Comparison of ENCODE assay signal across 17 mouse cellular contexts in genomic region chr10:77504143-77504542, GRCm38 (mm10). TPM values are rescaled to one million over a fixed set of nuclear protein-coding genes. Genes with fewer than 3 reads are reported as not detected.
DNase-seq lines count a peak whose midpoint lies in the region; ATAC-seq lines count a peak whose summit lies in the region.
"Had no signal": no experiment of that assay in that cellular context is flagged by ENCODE, and none has a peak within 500 bp of the region (broad histone marks: within the 10 kb centered on the region; RNA-seq: fewer than 3 reads in every experiment).

No protein-coding gene starts in this region.

- H3K4me3 ChIP-seq in kidney, embryonic 15.5 days (replicated peaks): no peak overlapping the region
- H3K4me3 ChIP-seq in lung, embryonic 16.5 days (ENCODE audit: low read length): no peak overlapping the region
- H3K4me3 ChIP-seq: embryonic facial prominence, embryonic 12.5 days; forebrain, embryonic 15.5 days; gastrocnemius, adult 2 months; heart, embryonic 15.5 days; liver, embryonic 12.5 days; myocyte; neural tube, embryonic 15.5 days had no signal

- H3K36me3 ChIP-seq in kidney, embryonic 15.5 days: peaks cover 78% of the 10 kb centered on the region
- H3K36me3 ChIP-seq in lung, embryonic 16.5 days (ENCODE audit: control insufficient read depth, insufficient read depth, low read length): peaks cover 13% of the 10 kb centered on the region; the same call in 1 of the 2 replicates

- H3K9ac ChIP-seq in kidney, embryonic 15.5 days: no peak overlapping the region
- no peak overlapping the region for H3K9ac ChIP-seq in lung, embryonic 16.5 days (ENCODE audit: low read length)
- H3K9ac ChIP-seq: embryonic facial prominence, embryonic 12.5 days; forebrain, embryonic 15.5 days; heart, embryonic 15.5 days; liver, embryonic 12.5 days; neural tube, embryonic 15.5 days had no signal

- ATAC-seq in kidney, embryonic 15.5 days (replicated peaks; ENCODE audit: low FRiP score): no peak
- ATAC-seq in lung, embryonic 16.5 days (ENCODE audit: low read depth): no peak
- ATAC-seq: forebrain, embryonic 15.5 days; liver, embryonic 12.5 days had no signal

- no peaks in the 10 kb centered on the region for H3K9me3 ChIP-seq in kidney, embryonic 15.5 days (replicated peaks)
- H3K9me3 ChIP-seq in lung, embryonic 16.5 days (ENCODE audit: control insufficient read depth, low read length): no peaks in the 10 kb centered on the region
- H3K9me3 ChIP-seq: embryonic facial prominence, embryonic 12.5 days; forebrain, embryonic 15.5 days; heart, embryonic 15.5 days; liver, embryonic 12.5 days; neural tube, embryonic 15.5 days had no signal

- no peak overlapping the region for H3K4me2 ChIP-seq in kidney, embryonic 15.5 days
- no peak overlapping the region for H3K4me2 ChIP-seq in lung, embryonic 16.5 days (ENCODE audit: low read depth, low read length)
- H3K4me2 ChIP-seq: embryonic facial prominence, embryonic 12.5 days; forebrain, embryonic 15.5 days; heart, embryonic 15.5 days; liver, embryonic 12.5 days; neural tube, embryonic 15.5 days had no signal

- peaks cover 39% of the 10 kb centered on the region for H3K4me1 ChIP-seq in kidney, embryonic 15.5 days
- peaks cover 36% of the 10 kb centered on the region for H3K4me1 ChIP-seq in lung, embryonic 16.5 days (replicated peaks; ENCODE audit: control insufficient read depth, insufficient read depth, low read length)
- H3K4me1 ChIP-seq: embryonic facial prominence, embryonic 12.5 days; forebrain, embryonic 15.5 days had no signal

- WGBS in kidney, embryonic 15.5 days: 87% methylated on average over 6 of the region's 6 CpGs
- 73% methylated on average over 6 of the region's 6 CpGs for WGBS in lung, embryonic 16.5 days

- peak; percentile 36 for DNase-seq in kidney, adult 11 months
- no peak for DNase-seq in lung, postnatal 25 days (ENCODE audit: low spot score)
- peak; percentile 46 for DNase-seq in kidney, postnatal 10 days
- no peak for DNase-seq in gastrocnemius, adult 8-10 months (ENCODE audit: low spot score in 2 of 2)
- DNase-seq in adrenal gland, postnatal 25 days: no peak
- DNase-seq: gastrocnemius, adult 2 months; heart, adult 18-20 months; midbrain, embryonic 14.5 days; thymus, postnatal 14 days had no signal

- no peaks in the 10 kb centered on the region for H3K27me3 ChIP-seq in kidney, embryonic 15.5 days
- no peaks in the 10 kb centered on the region for H3K27me3 ChIP-seq in lung, embryonic 16.5 days (ENCODE audit: control insufficient read depth, insufficient read depth, low read depth, low read length)
- H3K27me3 ChIP-seq: embryonic facial prominence, embryonic 12.5 days; forebrain, embryonic 15.5 days; heart, embryonic 15.5 days; liver, embryonic 12.5 days; neural tube, embryonic 15.5 days had no signal

- H3K27ac ChIP-seq in kidney, embryonic 15.5 days: no peak overlapping the region
- H3K27ac ChIP-seq in lung, embryonic 16.5 days (ENCODE audit: low read length): peak overlapping the region; percentile 88
- H3K27ac ChIP-seq: embryonic facial prominence, embryonic 12.5 days; forebrain, embryonic 15.5 days; gastrocnemius, adult 2 months; heart, embryonic 15.5 days; liver, embryonic 12.5 days; neural tube, embryonic 15.5 days had no signal

RNA-seq across cellular contexts. Expression of gene Fam207a, which starts 11.4 kb away (rescaled TPM):
- 34.3 and 37.2 TPM in 2 replicates for polyA plus RNA-seq in kidney, embryonic 15.5 days (2015; fragmentation: Nextera tagmentation; extraction: Ambion mirVana)
- polyA plus RNA-seq in lung, embryonic 16.5 days (2015; fragmentation: Nextera tagmentation; extraction: Ambion mirVana): 30.9 and 32.0 TPM in 2 replicates
- 1 to 10 TPM; 4.4 to 7.3 (median 5.9) TPM for total RNA-seq in gastrocnemius, adult 8-10 months (2022)
- 23.1 and 24.6 TPM in 2 replicates for total RNA-seq in adrenal gland, postnatal 25 days (2021)

RNA-seq across cellular contexts. Expression of gene Itgb2, which starts 25.9 kb away (rescaled TPM):
- polyA plus RNA-seq in kidney, embryonic 15.5 days (2015; fragmentation: Nextera tagmentation; extraction: Ambion mirVana): 2.1 and 2.3 TPM in 2 replicates
- polyA plus RNA-seq in lung, embryonic 16.5 days (2015; fragmentation: Nextera tagmentation; extraction: Ambion mirVana): 5.3 and 7.5 TPM in 2 replicates
- total RNA-seq in gastrocnemius, adult 8-10 months (2022): under 1 TPM; 0.48 to 0.99 (median 0.88) TPM
- 2.2 and 3.3 TPM in 2 replicates for total RNA-seq in adrenal gland, postnatal 25 days (2021)

Comparison
In these comparisons a context has a peak if more than half of its experiments do, and no peak if none do; other contexts are left out.
1. DNase-seq: peak in kidney, adult 11 months (single experiment) and kidney, postnatal 10 days (single experiment); none in lung, postnatal 25 days (single experiment), gastrocnemius, adult 8-10 months (0 of 2) and adrenal gland, postnatal 25 days (single experiment).